Mouse (Mus musculus): ENCODE data around the gene Zfp329. TPM values are rescaled to one million over a fixed set of nuclear protein-coding genes. Genes with fewer than 3 reads are reported as not detected.

Zfp329 gene
- 8.4 and 8.8 TPM in 2 replicates for polyA plus RNA-seq (2015; fragmentation: Nextera tagmentation; extraction: Ambion mirVana)

GRCm38 (mm10) chr7:12818521-12819295 lies at the start of gene Zfp329:
Zfp329 (minus strand) TSS chr7:12818858.
- Histone ChIP-seq H3K36me3 (ENCODE audit: control insufficient read depth, insufficient read depth, low read length) (peaks cover 4% of the 10 kb centered on the region; the same call in 1 of the 2 replicates), H3K27ac (ENCODE audit: low read length) (0 out of 2 replicates have a peak within 1 kb of the TSS, but pooled peaks have one; percentile 62), H3K9me3 (ENCODE audit: control insufficient read depth, low read length) (peaks cover 10% of the 10 kb centered on the region; the same call in 1 of the 2 replicates), H3K9ac (ENCODE audit: low read depth, low read length) (peak within 1 kb of the TSS; percentile 96), H3K4me2 (ENCODE audit: low read depth, low read length) (peak within 1 kb of the TSS; percentile 66), H3K4me1 (ENCODE audit: control insufficient read depth, insufficient read depth, low read length) (no peaks in the 10 kb centered on the region), H3K27me3 (replicated peaks; ENCODE audit: control insufficient read depth, insufficient read depth, low read length) (no peaks in the 10 kb centered on the region), H3K4me3 (ENCODE audit: low read length) (peak within 1 kb of the TSS; percentile 84)
- under 1% methylated on average over 40 of the region's 40 CpGs for WGBS
- ATAC-seq = peak; percentile 99

- H3K4me2 ChIP-seq (ENCODE audit: low read depth, low read length) = peak overlapping the region; percentile 52; the same call in 1 of the 2 replicates
- WGBS = 95% methylated on average over 4 of the region's 4 CpGs
These were observed 17.1 kb upstream of the Zfp329 start for GRCm38 (mm10) chr7:12835779-12836178.

GRCm38 (mm10) chr7:12835193-12835671 lies 16.6 kb upstream of the Zfp329 start:
- 33% methylated on average over 13 of the region's 13 CpGs for WGBS
- H3K27me3 ChIP-seq (replicated peaks; ENCODE audit: control insufficient read depth, insufficient read depth, low read length) = no peaks in the 10 kb centered on the region
- H3K36me3 ChIP-seq (ENCODE audit: control insufficient read depth, insufficient read depth, low read length) = peaks cover 31% of the 10 kb centered on the region
- H3K4me3 ChIP-seq (ENCODE audit: low read length) = peak overlapping the region; percentile 67
- ATAC-seq = peak; percentile 56
- peak overlapping the region; percentile 52 for H3K4me2 ChIP-seq (ENCODE audit: low read depth, low read length)
- H3K27ac ChIP-seq (ENCODE audit: low read length) = peak overlapping the region; percentile 65
- 0 out of 2 replicates have a peak, but pooled peaks cover 5% of the 10 kb centered on the region for H3K4me1 ChIP-seq (ENCODE audit: control insufficient read depth, insufficient read depth, low read length)
- peaks cover 24% of the 10 kb centered on the region for H3K9me3 ChIP-seq (ENCODE audit: control insufficient read depth, low read length)
- H3K9ac ChIP-seq (ENCODE audit: low read depth, low read length) = peak overlapping the region; percentile 80

More at GRCm38 (mm10) chr7:12835779-12836178, 17.1 kb upstream of the Zfp329 start:
- no peaks in the 10 kb centered on the region for H3K27me3 ChIP-seq (replicated peaks; ENCODE audit: control insufficient read depth, insufficient read depth, low read length)
- ATAC-seq = no peak
- peak overlapping the region; percentile 80; the same call in 1 of the 2 replicates for H3K9ac ChIP-seq (ENCODE audit: low read depth, low read length)
- peaks cover 35% of the 10 kb centered on the region for H3K36me3 ChIP-seq (ENCODE audit: control insufficient read depth, insufficient read depth, low read length)
- peaks cover 26% of the 10 kb centered on the region for H3K9me3 ChIP-seq (ENCODE audit: control insufficient read depth, low read length)
- H3K4me1 ChIP-seq (ENCODE audit: control insufficient read depth, insufficient read depth, low read length) = 0 out of 2 replicates have a peak, but pooled peaks cover 5% of the 10 kb centered on the region
- H3K4me3 ChIP-seq (ENCODE audit: low read length) = peak overlapping the region; percentile 67
- H3K27ac ChIP-seq (ENCODE audit: low read length) = no peak overlapping the region

GRCm38 (mm10) chr7:12834162-12835120 lies 15.8 kb upstream of the Zfp329 start, which contains the start of gene Zfp110:
Zfp110 (plus strand) TSS chr7:12834761.
- H3K9ac ChIP-seq (ENCODE audit: low read depth, low read length) = peak within 1 kb of the TSS; percentile 80
- peaks cover 18% of the 10 kb centered on the region for H3K9me3 ChIP-seq (ENCODE audit: control insufficient read depth, low read length)
- peak within 1 kb of the TSS; percentile 52 for H3K4me2 ChIP-seq (ENCODE audit: low read depth, low read length)
- 3% methylated on average over 47 of the region's 47 CpGs for WGBS
- peak within 1 kb of the TSS; percentile 67 for H3K4me3 ChIP-seq (ENCODE audit: low read length)
- no peaks in the 10 kb centered on the region for H3K27me3 ChIP-seq (replicated peaks; ENCODE audit: control insufficient read depth, insufficient read depth, low read length)
- peaks cover 25% of the 10 kb centered on the region for H3K36me3 ChIP-seq (ENCODE audit: control insufficient read depth, insufficient read depth, low read length)
- H3K4me1 ChIP-seq (ENCODE audit: control insufficient read depth, insufficient read depth, low read length) = 0 out of 2 replicates have a peak, but pooled peaks cover 5% of the 10 kb centered on the region
- peak within 1 kb of the TSS; percentile 65 for H3K27ac ChIP-seq (ENCODE audit: low read length)
- ATAC-seq = peak; percentile 99

- Histone ChIP-seq H3K36me3 (ENCODE audit: control insufficient read depth, insufficient read depth, low read length) (peaks cover 22% of the 10 kb centered on the region), H3K4me3 (ENCODE audit: low read length) (no peak overlapping the region), H3K4me1 (ENCODE audit: control insufficient read depth, insufficient read depth, low read length) (no peaks in the 10 kb centered on the region), H3K9ac (ENCODE audit: low read depth, low read length) (no peak overlapping the region), H3K4me2 (ENCODE audit: low read depth, low read length) (no peak overlapping the region), H3K27ac (ENCODE audit: low read length) (no peak overlapping the region), H3K9me3 (ENCODE audit: control insufficient read depth, low read length) (peaks cover 20% of the 10 kb centered on the region), H3K27me3 (replicated peaks; ENCODE audit: control insufficient read depth, insufficient read depth, low read length) (no peaks in the 10 kb centered on the region)
- ATAC-seq = no peak
- 96% methylated on average over 8 of the region's 8 CpGs for WGBS
These were observed 3.1 kb downstream of the Zfp329 start for GRCm38 (mm10) chr7:12815566-12815965.

GRCm38 (mm10) chr7:12803727-12804071 lies 15.0 kb downstream of the Zfp329 start:
- no peaks in the 10 kb centered on the region for H3K9me3 ChIP-seq (ENCODE audit: control insufficient read depth, low read length)
- H3K27ac ChIP-seq (ENCODE audit: low read length) = no peak overlapping the region
- H3K4me3 ChIP-seq (ENCODE audit: low read length) = peak overlapping the region; percentile 45
- peak; percentile 87; the same call in 1 of the 2 replicates for ATAC-seq
- no peaks in the 10 kb centered on the region for H3K27me3 ChIP-seq (replicated peaks; ENCODE audit: control insufficient read depth, insufficient read depth, low read length)
- under 1% methylated on average over 16 of the region's 16 CpGs for WGBS
- H3K9ac ChIP-seq (ENCODE audit: low read depth, low read length) = peak overlapping the region; percentile 66
- no peaks in the 10 kb centered on the region; the same call in 1 of the 2 replicates for H3K36me3 ChIP-seq (ENCODE audit: control insufficient read depth, insufficient read depth, low read length)
- H3K4me1 ChIP-seq (ENCODE audit: control insufficient read depth, insufficient read depth, low read length) = 0 out of 2 replicates have a peak, but pooled peaks cover 3% of the 10 kb centered on the region
- H3K4me2 ChIP-seq (ENCODE audit: low read depth, low read length) = peak overlapping the region; percentile 75

GRCm38 (mm10) chr7:12802866-12803726 lies 15.6 kb downstream of the Zfp329 start, which contains the start of gene Zscan18:
Zscan18 (minus strand) TSS chr7:12803635.
- H3K4me3 ChIP-seq (ENCODE audit: low read length) = peak within 1 kb of the TSS; percentile 45
- H3K27me3 ChIP-seq (replicated peaks; ENCODE audit: control insufficient read depth, insufficient read depth, low read length) = no peaks in the 10 kb centered on the region
- peak within 1 kb of the TSS; percentile 75 for H3K4me2 ChIP-seq (ENCODE audit: low read depth, low read length)
- peak within 1 kb of the TSS; percentile 66 for H3K9ac ChIP-seq (ENCODE audit: low read depth, low read length)
- H3K9me3 ChIP-seq (ENCODE audit: control insufficient read depth, low read length) = no peaks in the 10 kb centered on the region
- ATAC-seq = peak; percentile 98
- no peak within 1 kb of the TSS; the same call in 1 of the 2 replicates for H3K27ac ChIP-seq (ENCODE audit: low read length)
- H3K36me3 ChIP-seq (ENCODE audit: control insufficient read depth, insufficient read depth, low read length) = no peaks in the 10 kb centered on the region; the same call in 1 of the 2 replicates
- 0 out of 2 replicates have a peak, but pooled peaks cover 3% of the 10 kb centered on the region for H3K4me1 ChIP-seq (ENCODE audit: control insufficient read depth, insufficient read depth, low read length)
- 5% methylated on average over 31 of the region's 31 CpGs for WGBS

- Histone ChIP-seq H3K9ac (ENCODE audit: low read depth, low read length) (no peak overlapping the region), H3K27me3 (replicated peaks; ENCODE audit: control insufficient read depth, insufficient read depth, low read length) (no peaks in the 10 kb centered on the region), H3K9me3 (ENCODE audit: control insufficient read depth, low read length) (peaks cover 6% of the 10 kb centered on the region; the same call in 1 of the 2 replicates), H3K36me3 (ENCODE audit: control insufficient read depth, insufficient read depth, low read length) (peaks cover 4% of the 10 kb centered on the region; the same call in 1 of the 2 replicates), H3K4me1 (ENCODE audit: control insufficient read depth, insufficient read depth, low read length) (0 out of 2 replicates have a peak, but pooled peaks cover 3% of the 10 kb centered on the region), H3K4me2 (ENCODE audit: low read depth, low read length) (no peak overlapping the region), H3K27ac (ENCODE audit: low read length) (no peak overlapping the region), H3K4me3 (ENCODE audit: low read length) (no peak overlapping the region)
- no peak for ATAC-seq
- WGBS = 88% methylated on average over 1 of the region's 1 CpGs
These were observed 19.1 kb downstream of the Zfp329 start for GRCm38 (mm10) chr7:12799554-12799953.
